Mouse (Mus musculus): ENCODE data around the gene Actn2. TPM values are rescaled to one million over a fixed set of nuclear protein-coding genes. Genes with fewer than 3 reads are reported as not detected.

The Actn2 gene
- polyA plus RNA-seq, 1 experiment from 2014 or later: 199 TPM

Other genes starting within 250 kb of the Actn2 start
- gene Ryr2, start 233.8 kb downstream of the Actn2 start, polyA plus RNA-seq (2015; fragmentation: Nextera tagmentation; extraction: Ambion mirVana): 0.56 and 0.59 TPM in 2 replicates
- gene Mtr, start 82.6 kb downstream of the Actn2 start, polyA plus RNA-seq (2015; fragmentation: Nextera tagmentation; extraction: Ambion mirVana): 12.4 and 14.5 TPM in 2 replicates
- gene Heatr1, start 54.3 kb upstream of the Actn2 start, polyA plus RNA-seq (2015; fragmentation: Nextera tagmentation; extraction: Ambion mirVana): 14.4 and 15.7 TPM in 2 replicates
- 22.5 and 28.3 TPM in 2 replicates for gene Lgals8, start 124.2 kb upstream of the Actn2 start, polyA plus RNA-seq (2015; fragmentation: Nextera tagmentation; extraction: Ambion mirVana)
- 6.5 and 7.2 TPM in 2 replicates for gene Edaradd, start 179.7 kb upstream of the Actn2 start, polyA plus RNA-seq (2015; fragmentation: Nextera tagmentation; extraction: Ambion mirVana)
- 7.1 and 7.5 TPM in 2 replicates for gene Ero1lb, start 225.1 kb upstream of the Actn2 start, polyA plus RNA-seq (2015; fragmentation: Nextera tagmentation; extraction: Ambion mirVana)